Mouse (Mus musculus): ENCODE results near the gene Peg12.

Gene Peg12

GRCm38 (mm10) chr7:62463878-62464755 lies at the start of gene Peg12:
Gene Peg12, minus strand, starts transcription at chr7:62464510.
- peak; percentile 25 for DNase-seq

DNA sequence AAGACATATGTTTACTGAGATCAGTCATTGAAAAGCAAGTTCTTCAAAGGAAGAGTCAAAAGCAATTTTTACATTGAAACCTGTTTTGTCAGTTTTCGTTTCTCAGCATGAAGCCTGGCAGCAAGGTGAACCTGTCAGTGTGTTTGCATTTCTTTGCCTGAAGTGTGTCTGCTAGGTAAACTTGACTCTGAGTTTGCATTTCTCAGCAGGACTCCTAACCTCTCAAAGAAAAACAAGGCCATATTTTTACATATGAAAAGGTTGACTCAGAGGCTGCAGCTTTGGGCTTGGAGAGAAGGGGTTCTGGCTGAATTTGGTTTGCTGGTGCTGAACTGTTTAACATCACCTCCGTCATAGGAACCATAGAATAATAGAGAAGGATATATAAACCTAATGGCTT lies 21.8 kb upstream of the Peg12 start:
- DNase-seq, result no peak

- DNase-seq, result peak; percentile 17
These were observed 1.1 kb downstream of the Peg12 start for GRCm38 (mm10) chr7:62463007-62463877.

GRCm38 (mm10) chr7:62462229-62463006 lies 1.9 kb downstream of the Peg12 start:
- DNase-seq, result no peak

DNA sequence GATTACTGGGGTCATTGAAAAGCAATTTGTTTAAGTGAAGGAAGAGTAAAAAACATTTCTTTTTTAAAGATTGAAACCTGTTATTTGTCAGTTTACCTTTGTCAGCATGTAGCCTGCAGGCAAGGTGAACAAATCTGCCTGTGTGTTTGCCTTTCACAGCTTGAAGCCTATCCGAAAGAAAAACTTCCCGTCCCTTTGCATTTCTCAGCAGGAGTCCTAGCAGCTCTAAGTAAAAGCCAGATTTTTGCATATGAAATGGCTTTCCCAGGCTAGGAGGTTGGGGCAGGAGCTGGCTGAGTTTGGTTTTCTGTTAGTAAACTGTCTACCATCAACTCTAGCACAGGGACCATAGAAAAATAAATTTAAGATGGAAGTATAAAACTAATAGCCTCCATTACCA lies 12.0 kb downstream of the Peg12 start:
- no peak for DNase-seq

DNA sequence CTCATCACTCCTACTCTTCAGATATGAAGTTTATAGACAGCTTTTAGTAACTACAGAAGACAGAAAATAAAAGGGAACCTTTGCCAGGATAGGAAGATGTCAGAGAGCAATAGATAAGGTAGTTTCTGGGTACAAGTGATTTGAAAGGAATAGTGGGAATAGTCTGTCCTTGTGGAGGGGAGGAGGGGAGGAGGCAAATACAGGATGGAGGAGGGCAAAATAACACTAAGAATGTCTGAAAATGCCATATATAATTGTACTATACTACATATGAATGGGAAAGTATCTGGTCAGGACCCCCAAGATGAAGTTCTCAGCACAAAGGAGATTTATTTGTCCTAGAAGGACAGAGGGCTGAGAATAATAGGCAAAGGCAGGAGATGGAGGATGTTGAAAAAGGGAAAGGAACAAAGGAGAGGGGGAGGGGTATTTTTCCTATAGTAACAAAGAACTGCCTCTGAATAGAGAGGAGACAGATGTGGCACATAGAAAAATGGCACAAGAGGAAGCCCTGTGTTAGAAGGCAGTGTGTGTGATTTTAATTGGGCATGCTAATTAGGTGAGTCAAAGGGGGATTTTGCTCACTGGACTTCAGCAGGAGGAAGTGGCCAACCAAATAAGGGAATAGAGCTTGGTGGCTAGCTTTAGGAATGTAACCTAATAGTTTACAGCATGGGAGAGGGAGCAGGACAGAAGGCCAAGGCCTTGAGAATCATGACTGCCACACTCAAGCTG lies 18.7 kb downstream of the Peg12 start:
- no peak for DNase-seq

GRCm38 (mm10) chr7:62436394-62436793 lies 27.9 kb downstream of the Peg12 start:
- DNase-seq, result no peak

DNA sequence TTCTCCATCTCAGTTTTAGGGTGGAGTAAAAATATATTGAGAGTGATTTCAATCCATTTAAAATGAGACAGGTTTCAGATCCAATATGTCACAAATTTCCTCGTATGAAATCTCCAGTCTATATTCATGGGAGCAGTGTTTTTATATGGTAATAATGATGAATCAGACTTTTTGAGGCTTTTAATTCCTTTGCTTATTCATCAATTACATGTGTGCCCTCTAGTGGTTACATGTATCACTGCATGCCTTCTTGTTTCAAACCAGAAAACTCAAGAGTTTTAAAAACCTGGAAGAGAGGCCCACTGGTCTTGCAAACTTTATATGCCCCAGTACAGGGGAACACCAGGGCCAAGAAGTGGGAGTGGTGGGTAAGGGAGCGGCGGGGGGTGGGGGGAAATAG lies 31.1 kb downstream of the Peg12 start:
- no peak for DNase-seq

DNA sequence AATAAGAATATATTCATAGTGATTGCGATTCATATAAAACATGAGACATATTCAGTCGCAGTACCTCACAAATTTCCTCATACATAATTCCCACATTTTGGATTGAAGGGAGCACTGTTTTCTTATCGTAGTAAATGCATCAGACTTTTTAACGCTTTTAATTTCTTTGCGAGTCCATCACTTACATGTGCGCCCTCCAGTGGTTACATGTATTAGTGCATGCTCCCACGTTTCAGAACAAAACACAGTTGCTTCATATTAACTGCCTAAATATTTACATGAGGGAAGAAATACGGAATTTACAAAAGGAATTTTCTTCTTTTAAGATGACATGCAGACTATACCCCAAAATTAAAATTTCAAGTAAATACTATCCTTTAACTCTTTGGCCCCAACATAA lies 36.0 kb downstream of the Peg12 start:
- no peak for DNase-seq

DNA sequence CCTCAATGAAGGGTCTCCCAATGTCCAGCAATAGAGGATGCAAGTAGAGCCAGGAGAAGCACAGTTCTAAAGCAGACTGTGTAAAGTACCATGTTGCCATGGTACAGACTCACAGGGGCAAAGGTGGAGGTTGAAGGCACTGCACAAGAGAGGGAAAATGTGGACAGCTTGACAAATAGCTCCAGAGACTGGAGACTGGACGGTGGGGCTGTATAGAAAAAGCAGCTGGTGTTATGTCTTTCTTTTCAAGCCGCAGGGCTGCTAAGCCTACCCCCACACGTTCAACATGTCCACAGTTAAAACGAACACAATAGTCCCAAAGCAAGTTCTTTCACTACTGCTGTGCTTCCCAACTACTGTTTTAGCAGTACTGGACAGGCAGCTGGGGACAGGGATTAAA lies 41.1 kb downstream of the Peg12 start:
- no peak for DNase-seq

DNA sequence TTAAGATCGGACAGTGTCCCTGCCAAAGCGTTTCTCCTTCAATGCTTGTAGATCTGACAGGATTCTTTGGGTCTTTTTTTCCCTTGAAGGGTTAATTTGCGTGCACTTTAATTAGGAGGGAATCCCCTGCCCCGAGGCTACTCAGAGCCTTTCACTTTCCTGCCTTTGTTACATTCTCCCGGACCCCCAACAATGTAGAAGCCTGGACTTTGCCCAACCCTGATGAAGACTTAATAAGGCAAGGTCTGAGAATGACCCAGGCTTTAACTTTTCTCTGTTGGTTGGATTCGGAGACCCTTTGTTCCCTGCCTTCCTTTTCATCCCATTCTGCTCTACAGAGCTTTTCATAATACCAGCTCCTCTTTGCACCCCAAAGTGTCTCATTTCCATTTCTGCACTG lies 43.7 kb downstream of the Peg12 start:
- no peak for DNase-seq

- peak; percentile 14 for DNase-seq
These were observed 44.6 kb downstream of the Peg12 start, which contains the start of gene Mkrn3 for GRCm38 (mm10) chr7:62419493-62420360. Gene Mkrn3, minus strand, starts transcription at chr7:62420139.

GRCm38 (mm10) chr7:62419105-62419492 lies 45.2 kb downstream of the Peg12 start:
- DNase-seq, result no peak

GRCm38 (mm10) chr7:62418346-62418745 lies 46.0 kb downstream of the Peg12 start:
- no peak for DNase-seq

DNA sequence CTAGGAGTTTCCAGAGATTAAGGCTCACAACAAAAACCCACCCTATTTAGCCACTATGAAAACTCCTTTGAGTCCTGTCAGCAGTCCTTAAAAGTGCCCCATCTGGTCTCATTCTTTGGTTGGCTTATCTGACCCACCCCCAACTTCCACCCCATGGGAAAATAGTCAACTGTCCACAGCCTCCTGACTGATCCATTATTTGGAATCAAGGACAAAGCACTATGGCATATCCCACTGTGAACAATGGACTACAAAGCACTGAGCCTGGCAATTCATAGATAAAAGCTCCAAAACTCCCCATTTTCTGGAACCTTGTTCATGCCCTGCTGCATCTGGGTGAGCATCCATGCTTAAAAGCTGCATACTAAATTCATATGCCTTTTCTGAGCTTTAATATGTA lies 48.1 kb downstream of the Peg12 start:
- DNase-seq, result no peak

DNA sequence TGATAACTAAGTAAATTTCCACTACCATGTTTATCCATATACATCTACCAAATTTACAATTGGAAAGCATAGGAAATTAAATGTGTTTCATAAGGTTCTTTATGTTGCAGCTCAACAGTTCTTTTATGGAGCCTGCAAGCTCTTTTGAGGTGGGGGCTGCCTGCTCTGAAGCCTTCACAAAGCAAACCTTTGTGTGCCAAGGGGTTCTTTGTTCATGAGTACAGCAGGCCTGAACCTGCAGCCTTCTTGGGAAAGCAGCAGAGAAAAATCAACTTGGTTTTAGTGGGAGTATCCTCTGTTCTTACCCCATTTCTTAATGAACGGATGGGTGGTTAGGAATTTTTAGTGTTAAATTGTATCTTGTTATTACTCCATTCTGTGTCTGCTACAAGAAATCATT lies 49.1 kb downstream of the Peg12 start:
- DNase-seq, result no peak
